Mouse (Mus musculus): ENCODE measurements around the gene Fh1. TPM values are rescaled to one million over a fixed set of nuclear protein-coding genes. Genes with fewer than 3 reads are reported as not detected.

The Fh1 gene
- polyA plus RNA-seq, 1 experiment from 2014 or later, result 81.7 TPM

DNA sequence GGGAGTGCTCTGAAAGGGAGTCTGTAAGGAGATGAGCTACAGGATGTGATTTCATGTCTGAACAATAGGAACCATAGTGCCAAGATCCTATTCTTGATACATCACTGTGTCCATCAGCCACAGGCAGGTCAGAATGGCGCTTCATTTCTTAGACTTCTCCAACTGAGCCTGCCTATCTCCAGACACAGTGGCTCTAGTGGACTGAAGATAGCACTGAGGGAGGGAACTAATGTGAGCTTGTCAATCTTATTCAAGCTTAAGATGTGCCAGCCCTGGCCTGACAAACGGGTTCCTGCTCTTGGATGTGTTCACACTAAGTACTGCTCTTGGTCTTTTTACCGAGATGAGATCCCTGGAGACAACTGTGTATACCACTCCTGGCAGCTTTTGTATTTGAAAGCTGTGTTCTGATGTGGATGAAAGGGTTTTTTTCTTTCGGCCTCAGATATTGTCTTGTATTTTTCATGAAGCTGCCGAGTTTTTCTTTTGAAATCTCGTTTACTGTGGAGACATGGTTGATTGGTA, 59.8 kb downstream of the Fh1 start:
- no peak overlapping the region for H3K27ac ChIP-seq
- H3K9ac ChIP-seq, result no peak overlapping the region
- no peak for ATAC-seq (ENCODE audit: low FRiP score)
- H3K4me2 ChIP-seq (replicated peaks), result no peak overlapping the region
- no peaks in the 10 kb centered on the region for H3K36me3 ChIP-seq
- no peaks in the 10 kb centered on the region for H3K4me1 ChIP-seq
- no peaks in the 10 kb centered on the region for H3K27me3 ChIP-seq
- 71% methylated on average over 6 of the region's 6 CpGs for whole genome bisulfite sequencing
- no peak overlapping the region for H3K4me3 ChIP-seq
- no peaks in the 10 kb centered on the region for H3K9me3 ChIP-seq (replicated peaks)

DNA sequence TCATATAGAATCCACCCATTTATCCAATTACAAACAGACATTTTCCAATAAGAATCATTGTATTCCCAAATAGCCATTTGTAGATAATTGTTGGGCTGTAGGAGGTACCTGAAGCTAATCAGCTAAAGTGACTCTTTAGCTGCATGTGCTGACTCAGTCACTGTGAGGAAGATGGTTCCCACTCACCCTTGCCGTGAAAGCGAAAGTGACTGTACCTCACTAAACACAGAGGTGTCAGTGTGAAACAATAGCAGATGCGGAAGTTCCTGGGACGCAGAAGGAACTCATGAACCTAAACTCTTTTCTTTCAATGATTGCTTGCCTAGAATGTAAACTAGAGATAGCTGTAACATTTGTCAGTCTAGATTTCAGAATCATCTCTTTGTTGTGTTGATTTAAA, 61.1 kb downstream of the Fh1 start:
- H3K27me3 ChIP-seq, result no peaks in the 10 kb centered on the region

DNA sequence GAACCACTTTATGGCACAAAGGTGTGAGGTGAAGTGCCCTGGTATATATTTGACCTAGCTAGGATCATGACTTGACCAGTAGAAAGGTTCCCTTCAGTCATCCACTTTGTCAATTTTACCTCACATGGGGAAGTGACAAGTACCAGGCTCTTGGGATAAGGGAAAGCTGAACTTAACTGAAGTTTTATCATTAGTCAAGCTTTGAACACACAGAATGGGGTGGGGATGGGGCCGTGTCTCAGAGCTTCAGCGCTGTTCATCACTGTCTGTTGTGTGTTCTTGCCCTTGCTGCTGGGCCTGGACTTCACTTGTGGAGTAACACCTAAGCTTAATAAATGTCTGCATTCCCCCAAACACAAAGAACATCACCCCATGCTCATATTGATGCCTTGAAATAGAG, 63.1 kb downstream of the Fh1 start:
- ATAC-seq (ENCODE audit: low FRiP score), result no peak
- WGBS, result 88% methylated on average over 2 of the region's 2 CpGs
- Histone ChIP-seq H3K4me1 (no peaks in the 10 kb centered on the region), H3K4me3 (no peak overlapping the region), H3K4me2 (replicated peaks) (no peak overlapping the region), H3K9ac (no peak overlapping the region), H3K27me3 (no peaks in the 10 kb centered on the region), H3K27ac (no peak overlapping the region), H3K36me3 (no peaks in the 10 kb centered on the region), H3K9me3 (replicated peaks) (no peaks in the 10 kb centered on the region)

More for the DNA sequence above, 61.1 kb downstream of the Fh1 start:
- Histone ChIP-seq H3K4me2 (replicated peaks) (no peak overlapping the region), H3K4me3 (no peak overlapping the region), H3K4me1 (no peaks in the 10 kb centered on the region), H3K36me3 (no peaks in the 10 kb centered on the region), H3K27ac (no peak overlapping the region), H3K9ac (no peak overlapping the region), H3K9me3 (replicated peaks) (no peaks in the 10 kb centered on the region)
- WGBS, result 91% methylated on average over 4 of the region's 4 CpGs
- no peak for ATAC-seq (ENCODE audit: low FRiP score)

DNA sequence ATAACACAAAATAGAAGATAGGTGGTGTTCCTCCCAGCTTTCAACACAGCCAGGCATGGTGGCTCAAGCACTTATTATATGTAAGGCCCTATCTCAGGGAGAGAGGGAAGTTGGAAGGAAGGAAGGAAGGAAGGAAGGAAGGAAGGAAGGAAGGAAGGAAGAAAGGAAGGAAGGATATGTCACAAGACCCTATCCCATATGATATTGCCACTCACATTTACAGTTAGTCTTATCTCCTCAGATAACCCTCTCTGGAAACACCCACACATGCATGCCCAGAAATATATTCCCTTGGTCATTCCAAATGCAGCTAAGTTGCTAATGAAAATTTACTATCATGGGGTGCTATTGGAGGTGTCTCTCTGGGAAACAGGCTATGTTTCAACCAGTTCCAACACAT, 63.6 kb downstream of the Fh1 start:
- Histone ChIP-seq H3K27me3 (no peaks in the 10 kb centered on the region), H3K4me1 (no peaks in the 10 kb centered on the region), H3K36me3 (no peaks in the 10 kb centered on the region), H3K9ac (no peak overlapping the region), H3K4me3 (no peak overlapping the region), H3K27ac (no peak overlapping the region), H3K4me2 (replicated peaks) (no peak overlapping the region), H3K9me3 (replicated peaks) (no peaks in the 10 kb centered on the region)
- ATAC-seq (ENCODE audit: low FRiP score), result no peak

GRCm38 (mm10) chr1:175554641-175555040, 70.8 kb downstream of the Fh1 start:
- Histone ChIP-seq H3K4me1 (no peaks in the 10 kb centered on the region), H3K9me3 (replicated peaks) (no peaks in the 10 kb centered on the region), H3K4me2 (replicated peaks) (no peak overlapping the region), H3K9ac (no peak overlapping the region), H3K27ac (no peak overlapping the region), H3K4me3 (no peak overlapping the region), H3K36me3 (no peaks in the 10 kb centered on the region), H3K27me3 (no peaks in the 10 kb centered on the region)
- ATAC-seq (ENCODE audit: low FRiP score), result no peak
- WGBS, result 94% methylated on average over 1 of the region's 1 CpGs

GRCm38 (mm10) chr1:175552474-175552873, 73.0 kb downstream of the Fh1 start:
- no peaks in the 10 kb centered on the region for H3K4me1 ChIP-seq
- no peak overlapping the region for H3K4me3 ChIP-seq
- H3K36me3 ChIP-seq, result no peaks in the 10 kb centered on the region
- H3K9ac ChIP-seq, result no peak overlapping the region
- no peak overlapping the region for H3K27ac ChIP-seq
- no peak for ATAC-seq (ENCODE audit: low FRiP score)
- H3K4me2 ChIP-seq (replicated peaks), result no peak overlapping the region
- no peaks in the 10 kb centered on the region for H3K27me3 ChIP-seq
- H3K9me3 ChIP-seq (replicated peaks), result no peaks in the 10 kb centered on the region
- 79% methylated on average over 3 of the region's 3 CpGs for WGBS

GRCm38 (mm10) chr1:175550586-175550985, 74.8 kb downstream of the Fh1 start:
- no peak overlapping the region for H3K4me2 ChIP-seq (replicated peaks)
- no peaks in the 10 kb centered on the region for H3K36me3 ChIP-seq
- no peak overlapping the region for H3K4me3 ChIP-seq
- H3K9ac ChIP-seq, result no peak overlapping the region
- H3K27ac ChIP-seq, result no peak overlapping the region
- ATAC-seq (ENCODE audit: low FRiP score), result no peak
- WGBS, result 89% methylated on average over 1 of the region's 1 CpGs
- no peaks in the 10 kb centered on the region for H3K9me3 ChIP-seq (replicated peaks)
- no peaks in the 10 kb centered on the region for H3K4me1 ChIP-seq
- H3K27me3 ChIP-seq, result no peaks in the 10 kb centered on the region

Other genes starting within 250 kb of the Fh1 start
- gene Rgs7, start 133.1 kb downstream of the Fh1 start, polyA plus RNA-seq (2016; fragmentation: Nextera tagmentation; extraction: Ambion mirVana), result 10.6 and 13.0 TPM in 2 replicates
- gene Kmo, start 5.3 kb downstream of the Fh1 start, polyA plus RNA-seq (2016; fragmentation: Nextera tagmentation; extraction: Ambion mirVana), result 0.09 TPM in 1 of 2 replicates, not detected in the other
- gene Opn3, start 67.1 kb upstream of the Fh1 start, polyA plus RNA-seq (2016; fragmentation: Nextera tagmentation; extraction: Ambion mirVana), result 8.6 and 10.3 TPM in 2 replicates
- 5.9 and 6.0 TPM in 2 replicates for gene Chml, start 67.3 kb upstream of the Fh1 start, polyA plus RNA-seq (2016; fragmentation: Nextera tagmentation; extraction: Ambion mirVana)
- not detected in 2 replicates for gene Wdr64, start 73.0 kb upstream of the Fh1 start, polyA plus RNA-seq (2016; fragmentation: Nextera tagmentation; extraction: Ambion mirVana)